Mouse (Mus musculus) spleen, postnatal 0 days (tissue): Measurements from ENCODE around the gene Tulp4. TPM values are rescaled to one million over a fixed set of nuclear protein-coding genes. Genes with fewer than 3 reads are reported as not detected.

ENCODE experiments used
- polyA plus RNA-seq: library from polyadenylated mRNA; unstranded; fragments of >200 nt; fragmentation: Nextera tagmentation; extraction: Ambion mirVana; gene quantifications from 2 replicates; pipeline ENCODE4 v1.2.1, GENCODE M21; 2015

The Tulp4 gene
- 40.5 and 47.9 TPM in 2 replicates for polyA plus RNA-seq

DNA sequence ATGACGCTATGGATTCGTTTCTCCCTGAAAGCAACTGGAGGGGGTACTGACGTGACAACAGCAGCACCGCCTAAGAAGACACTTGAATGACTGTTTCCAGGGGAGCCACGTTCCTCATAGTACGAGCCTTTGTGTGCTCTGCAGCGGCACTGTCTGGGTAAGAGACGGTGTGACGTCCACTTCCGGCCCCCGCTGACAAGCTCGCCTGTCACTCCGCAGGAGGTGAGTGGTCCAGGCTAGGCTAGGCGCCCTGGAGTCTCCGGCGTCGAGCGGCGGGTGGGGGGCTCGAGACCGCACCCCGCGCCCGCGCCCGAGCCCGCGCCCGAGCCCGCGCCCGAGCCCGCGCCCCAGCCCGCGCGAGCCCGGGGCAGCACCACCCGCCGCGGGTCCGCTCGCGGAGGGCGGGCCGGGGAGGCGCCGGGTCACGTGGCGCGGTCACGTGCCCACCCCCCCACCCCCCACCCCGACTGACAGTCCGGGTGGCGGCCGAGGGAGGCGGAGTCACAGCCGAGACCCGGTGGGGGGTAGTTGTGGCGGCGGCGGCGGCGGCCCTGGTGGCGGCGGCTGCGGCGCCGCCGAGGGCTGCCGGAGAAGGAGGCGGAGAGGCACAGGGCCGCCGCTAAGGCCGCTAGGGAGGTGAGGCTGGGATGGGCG lies at the start of gene Tulp4:
TSS of gene Tulp4 (plus strand) at position 77 of the 654 bp plus-strand sequence.

DNA sequence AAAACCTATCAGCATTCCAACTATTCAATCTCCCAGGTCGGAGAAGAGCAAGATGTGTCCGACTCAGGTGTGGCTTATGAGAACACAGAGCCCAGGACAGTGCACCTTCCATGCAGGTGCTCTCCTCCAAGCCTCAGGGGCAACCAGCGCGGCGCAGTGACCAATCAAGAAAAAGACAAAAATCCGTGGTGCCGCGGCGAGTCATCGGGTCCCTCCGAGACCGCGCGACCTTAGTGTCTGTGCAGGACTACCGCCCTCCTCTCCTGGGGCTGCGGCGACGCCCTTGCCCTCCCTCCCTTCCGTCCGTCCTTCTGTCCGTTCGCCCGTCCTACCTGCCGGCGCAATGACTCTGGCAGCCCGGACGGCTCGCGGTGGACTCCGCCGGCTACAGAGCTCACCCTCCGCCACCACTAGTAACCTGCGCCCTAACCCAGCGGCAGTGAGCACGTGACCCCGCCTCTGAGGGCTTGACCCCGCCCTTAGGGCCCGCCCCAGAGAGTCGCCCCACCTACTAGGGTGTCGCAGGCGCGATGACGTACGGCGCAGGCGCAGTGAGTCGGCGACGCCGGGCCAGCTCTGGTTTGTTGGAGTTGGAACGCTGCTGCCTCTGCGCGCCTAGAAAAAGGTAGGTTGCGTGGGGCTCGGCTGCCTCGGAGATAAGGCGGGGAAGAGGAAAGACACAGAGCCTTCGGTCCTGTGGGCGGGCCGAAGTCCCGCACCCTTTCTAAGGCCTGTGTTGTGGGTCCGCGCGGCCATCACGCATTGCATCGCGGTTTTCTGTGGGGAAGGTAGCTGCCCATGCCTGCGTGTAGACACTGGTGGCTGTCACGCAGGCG lies 26.7 kb upstream of the Tulp4 start, which contains the start of the genes Serac1 and Gtf2h5:
TSS of gene Serac1 (minus strand) at position 455 of the 836 bp plus-strand sequence.
TSS of gene Gtf2h5 (plus strand) at position 500 of the 836 bp plus-strand sequence.

DNA sequence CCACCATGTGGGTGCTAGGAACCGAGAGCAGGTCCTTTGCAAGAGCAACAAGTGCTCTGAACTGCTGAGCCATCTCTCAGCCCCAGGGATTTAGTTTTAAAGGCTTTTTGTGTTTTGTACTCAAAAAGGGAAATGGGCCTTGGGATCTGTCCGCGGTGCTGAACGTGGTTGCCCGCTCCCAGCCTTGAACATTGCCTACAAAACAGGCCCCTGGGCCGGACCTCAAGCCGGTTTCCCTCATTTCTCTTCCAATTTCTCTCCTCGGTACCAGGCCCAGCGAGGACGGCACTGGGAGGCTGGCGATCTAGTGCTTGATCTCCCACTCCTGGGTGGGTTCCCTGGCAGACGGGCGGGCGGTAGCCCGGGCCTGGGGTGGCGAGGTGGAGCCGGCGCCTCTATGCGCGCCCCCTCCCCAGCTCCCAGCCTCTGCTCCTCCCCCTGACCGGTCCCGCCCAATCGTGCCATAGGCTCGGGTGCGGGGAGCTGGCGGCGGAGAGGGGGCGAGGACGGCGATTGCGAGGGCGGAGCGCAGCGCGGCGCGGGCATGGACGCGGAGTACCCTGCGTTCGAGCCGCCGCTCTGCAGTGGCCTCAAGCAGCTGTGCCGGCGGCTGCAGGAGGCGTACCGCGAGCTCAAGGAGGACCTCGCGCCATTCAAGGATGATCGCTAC lies 150.3 kb downstream of the Tulp4 start, which contains the start of gene Tmem181a:
TSS of gene Tmem181a (plus strand) at position 461 of the 670 bp plus-strand sequence.

Other genes starting within 250 kb of the Tulp4 start
- 1.2 TPM in 2 replicates for gene Synj2, start 165.2 kb upstream of the Tulp4 start, polyA plus RNA-seq
- gene Serac1, start 26.7 kb upstream of the Tulp4 start, polyA plus RNA-seq: 1.1 and 1.7 TPM in 2 replicates
- 112 and 118 TPM in 2 replicates for gene Gtf2h5, start 26.7 kb upstream of the Tulp4 start, polyA plus RNA-seq
- gene Tmem181a, start 150.4 kb downstream of the Tulp4 start, polyA plus RNA-seq: 5.7 and 6.9 TPM in 2 replicates
- gene Dynlt1a, start 211.1 kb downstream of the Tulp4 start, polyA plus RNA-seq: 8.2 and 8.4 TPM in 2 replicates